Mouse (Mus musculus) 3134 (cell line): ENCODE data around the gene Hist2h3c2.
A peak's percentile ranks its signal among the peaks of the same experiment; 100 is the strongest.
"Not testable (repeated sequence)": the region's sequence is repeated elsewhere in the genome, so short reads cannot be mapped to it uniquely, and the experiment has no call there.

Experiments
- DNase-seq: peaks from one replicate; pipeline ENCODE4 v3.0.0-alpha.2; 2011; ENCODE audit warnings: low spot score; ENCODE audit not compliant: insufficient read length; ENCODE audit errors: extremely low read depth

The Hist2h3c2 gene

DNA sequence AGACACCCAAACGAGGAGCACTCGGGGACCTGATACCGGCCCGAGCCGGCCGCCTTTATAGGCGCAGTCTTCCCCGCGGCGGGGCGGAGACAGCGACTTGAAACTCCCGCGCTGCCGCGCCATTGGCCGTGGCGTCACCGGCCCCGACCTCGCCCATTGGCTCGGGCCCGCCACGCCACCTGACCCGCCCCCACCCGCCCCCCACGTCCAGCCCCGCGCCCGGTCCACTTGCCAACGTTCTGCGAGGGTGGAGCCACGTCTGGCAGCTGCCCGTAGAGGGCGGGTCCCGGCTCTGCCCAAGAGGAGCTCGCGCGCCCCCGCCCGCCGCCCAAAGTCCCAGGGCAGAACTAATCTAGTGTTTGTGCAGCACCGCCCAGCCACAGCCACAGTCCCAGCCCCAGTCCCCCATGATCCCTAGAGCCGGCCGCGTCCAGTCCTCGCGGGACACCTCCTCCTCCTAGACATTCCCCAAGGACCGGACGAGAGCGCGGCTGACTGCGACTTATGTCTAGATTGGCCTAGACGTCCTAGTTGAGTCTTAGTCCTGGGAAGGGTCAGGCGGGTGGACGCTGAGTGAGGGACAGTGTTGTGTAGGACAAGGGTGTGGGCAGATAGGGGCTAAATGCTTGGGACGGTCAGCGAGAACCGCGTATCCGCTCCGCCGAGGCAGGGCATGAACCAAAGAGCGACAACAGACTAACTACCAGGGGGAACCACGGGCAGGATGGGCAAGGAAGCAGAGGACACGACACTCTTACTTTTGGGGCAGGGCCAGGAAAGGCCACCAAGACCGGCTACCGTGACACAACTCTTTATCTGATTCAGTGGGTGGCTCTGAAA is at the start of gene Hist2h3c2:
Gene Hist2h3c2 (minus strand): TSS at position 174 of the 840 bp plus-strand sequence.
- DNase-seq: not testable (repeated sequence)

GRCm38 (mm10) chr3:96287334-96287733 is 48.4 kb upstream of the Hist2h3c2 start:
- DNase-seq: not testable (repeated sequence)

DNA sequence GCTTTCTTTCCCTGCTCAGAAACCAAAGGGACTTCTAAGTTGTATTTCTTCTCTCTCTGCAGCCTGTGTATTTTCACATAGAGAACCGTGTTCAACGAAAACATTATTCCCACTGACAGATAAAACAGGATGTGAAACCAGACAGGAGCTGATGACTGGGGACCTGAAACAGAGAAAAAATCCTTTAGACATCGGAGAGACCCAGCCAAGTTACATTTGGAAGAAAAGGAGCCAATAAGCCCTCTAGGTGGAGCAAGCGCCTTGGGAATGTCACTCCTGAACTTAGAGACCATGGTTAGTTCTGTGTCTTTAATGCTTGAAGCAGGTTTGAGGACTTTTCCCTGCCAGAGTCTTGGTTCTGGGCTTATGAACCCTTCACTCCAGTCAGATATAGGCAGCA is 45.5 kb upstream of the Hist2h3c2 start:
- no peak for DNase-seq

GRCm38 (mm10) chr3:96280660-96281059 is 41.7 kb upstream of the Hist2h3c2 start:
- no peak for DNase-seq

DNA sequence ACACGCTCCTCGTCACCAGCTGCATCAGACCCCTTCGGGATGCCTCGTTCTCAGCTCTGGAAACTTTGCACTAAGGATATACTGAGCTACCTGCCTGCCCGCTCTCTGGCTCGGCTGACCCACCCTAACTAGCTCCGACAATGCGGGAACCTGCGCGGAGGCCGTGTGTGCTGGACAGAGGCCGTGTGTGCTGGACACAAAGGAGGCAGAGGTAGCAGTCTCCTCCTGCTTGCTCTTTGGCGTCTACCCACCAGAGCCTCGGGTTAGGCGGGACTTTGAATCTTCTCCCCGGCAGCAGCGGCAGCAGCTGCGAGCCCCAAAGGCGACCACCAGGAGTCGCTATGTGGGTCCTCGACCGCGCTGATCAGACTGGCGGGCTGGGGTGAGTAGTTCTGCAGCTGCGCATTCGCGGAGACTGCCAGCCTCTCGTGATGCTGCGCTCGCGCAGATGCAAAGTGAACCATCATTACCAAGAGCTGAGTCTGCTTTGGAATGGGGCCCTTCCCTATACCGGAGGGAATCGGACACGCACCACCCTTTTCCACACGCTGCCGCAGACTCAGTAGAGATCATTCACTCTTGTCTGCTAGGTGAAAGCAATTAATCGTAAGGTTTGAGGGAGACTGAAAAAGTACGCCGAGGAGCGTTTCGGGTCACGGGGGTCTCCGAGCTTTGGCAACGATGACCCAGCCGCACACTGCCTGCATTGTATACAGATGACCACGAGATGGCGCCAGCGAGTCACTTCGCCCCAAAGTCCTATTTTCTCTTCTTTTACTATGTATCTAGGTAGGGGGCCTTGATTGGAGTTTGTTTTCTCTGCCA is 39.1 kb upstream of the Hist2h3c2 start:
- DNase-seq: peak; percentile 94

- DNase-seq: no peak
Observed at GRCm38 (mm10) chr3:96277428-96277799, 38.5 kb upstream of the Hist2h3c2 start.

- DNase-seq: peak; percentile 74
Observed at GRCm38 (mm10) chr3:96273591-96274465, 34.9 kb upstream of the Hist2h3c2 start.

DNA sequence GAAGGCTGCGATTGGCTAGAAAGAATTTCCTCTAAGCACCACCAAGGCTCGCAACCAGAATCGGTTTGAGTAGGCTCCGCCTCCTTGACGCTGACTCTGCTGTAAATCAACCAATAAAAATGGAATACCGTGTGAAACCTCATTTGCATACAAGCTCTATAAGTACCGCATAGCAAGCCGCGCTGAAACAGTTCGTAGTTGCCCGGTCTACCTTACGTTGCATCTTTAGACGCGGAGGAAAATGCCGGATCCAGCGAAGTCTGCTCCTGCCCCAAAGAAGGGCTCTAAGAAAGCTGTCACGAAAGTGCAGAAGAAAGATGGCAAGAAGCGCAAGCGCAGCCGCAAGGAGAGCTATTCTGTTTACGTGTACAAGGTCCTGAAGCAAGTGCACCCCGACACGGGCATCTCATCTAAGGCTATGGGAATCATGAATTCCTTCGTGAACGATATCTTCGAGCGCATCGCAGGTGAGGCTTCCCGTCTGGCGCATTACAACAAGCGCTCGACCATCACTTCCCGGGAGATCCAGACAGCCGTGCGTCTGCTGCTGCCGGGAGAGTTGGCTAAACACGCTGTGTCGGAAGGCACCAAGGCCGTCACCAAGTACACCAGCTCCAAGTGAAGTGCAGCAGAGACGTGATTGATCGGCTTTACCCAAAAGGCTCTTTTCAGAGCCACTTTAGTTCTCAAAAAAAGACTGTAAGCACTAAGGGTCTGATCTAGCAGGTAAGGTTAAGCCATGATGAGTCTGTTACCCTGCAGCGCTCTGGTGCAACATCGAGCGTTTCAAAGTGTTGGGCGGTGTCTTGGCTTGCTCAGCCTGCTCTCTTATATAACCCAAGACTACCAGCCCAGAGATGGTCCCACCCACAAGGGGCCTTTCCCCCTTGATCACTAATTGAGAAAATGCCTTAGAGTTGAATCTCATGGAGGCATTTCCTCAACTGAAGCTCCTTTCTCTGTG is 30.9 kb upstream of the Hist2h3c2 start, which contains the start of gene Hist2h2bb:
Gene Hist2h2bb (plus strand): TSS at position 242 of the 964 bp plus-strand sequence.
- DNase-seq: peak; percentile 90

DNA sequence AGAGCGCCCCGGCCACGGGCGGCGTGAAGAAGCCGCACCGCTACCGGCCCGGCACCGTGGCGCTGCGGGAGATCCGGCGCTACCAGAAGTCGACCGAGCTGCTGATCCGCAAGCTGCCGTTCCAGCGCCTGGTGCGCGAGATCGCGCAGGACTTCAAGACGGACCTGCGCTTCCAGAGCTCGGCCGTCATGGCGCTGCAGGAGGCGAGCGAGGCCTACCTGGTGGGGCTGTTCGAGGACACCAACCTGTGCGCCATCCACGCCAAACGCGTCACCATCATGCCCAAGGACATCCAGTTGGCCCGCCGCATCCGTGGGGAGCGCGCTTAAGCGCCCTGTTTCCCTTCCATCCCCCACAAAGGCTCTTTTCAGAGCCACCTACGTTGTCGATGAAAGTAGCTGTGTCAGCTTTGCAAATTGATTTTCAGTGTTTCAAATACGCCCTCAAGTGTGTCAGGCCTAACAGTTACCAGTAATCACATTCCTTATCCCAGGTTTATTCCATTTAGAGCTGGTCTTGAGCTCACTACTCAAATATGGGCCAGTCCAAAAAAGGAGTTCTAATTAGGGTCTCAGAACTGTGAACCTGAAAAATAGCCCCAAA is 29.9 kb upstream of the Hist2h3c2 start:
- DNase-seq: peak; percentile 85

- DNase-seq: peak; percentile 96
Observed at GRCm38 (mm10) chr3:96268051-96268775, 29.3 kb upstream of the Hist2h3c2 start, which contains the start of gene Hist2h3b. Hist2h3b (plus strand) TSS chr3:96268654.

- DNase-seq: peak; percentile 36
Observed at GRCm38 (mm10) chr3:96267541-96267940, 28.6 kb upstream of the Hist2h3c2 start.

DNA sequence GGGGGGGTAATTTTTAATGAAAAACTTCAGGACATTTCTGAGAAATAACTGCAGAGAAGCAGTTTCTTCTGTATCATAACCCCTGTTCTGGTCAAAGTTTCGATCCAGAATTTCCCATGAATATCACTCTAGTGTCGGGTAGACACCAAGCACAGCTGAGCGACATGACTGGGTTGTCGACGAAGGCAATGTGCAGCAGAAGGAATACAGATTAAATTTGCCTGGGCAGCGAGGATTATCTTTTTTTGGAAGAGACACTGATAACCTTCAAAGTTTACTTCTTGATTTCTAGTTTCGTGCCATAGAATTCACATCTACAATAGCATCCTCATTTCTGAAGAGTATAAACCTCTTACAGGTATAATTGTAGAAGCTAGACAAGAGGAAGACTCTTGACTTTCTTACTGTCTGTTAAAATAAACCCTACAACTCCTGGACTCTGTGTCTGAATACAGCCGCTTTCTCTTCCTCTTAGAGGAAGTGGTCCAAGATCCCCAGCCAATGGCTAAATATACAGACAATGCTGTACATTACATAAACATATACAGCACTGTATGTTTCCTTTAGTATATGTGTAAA is 27.3 kb upstream of the Hist2h3c2 start:
- DNase-seq: no peak

DNA sequence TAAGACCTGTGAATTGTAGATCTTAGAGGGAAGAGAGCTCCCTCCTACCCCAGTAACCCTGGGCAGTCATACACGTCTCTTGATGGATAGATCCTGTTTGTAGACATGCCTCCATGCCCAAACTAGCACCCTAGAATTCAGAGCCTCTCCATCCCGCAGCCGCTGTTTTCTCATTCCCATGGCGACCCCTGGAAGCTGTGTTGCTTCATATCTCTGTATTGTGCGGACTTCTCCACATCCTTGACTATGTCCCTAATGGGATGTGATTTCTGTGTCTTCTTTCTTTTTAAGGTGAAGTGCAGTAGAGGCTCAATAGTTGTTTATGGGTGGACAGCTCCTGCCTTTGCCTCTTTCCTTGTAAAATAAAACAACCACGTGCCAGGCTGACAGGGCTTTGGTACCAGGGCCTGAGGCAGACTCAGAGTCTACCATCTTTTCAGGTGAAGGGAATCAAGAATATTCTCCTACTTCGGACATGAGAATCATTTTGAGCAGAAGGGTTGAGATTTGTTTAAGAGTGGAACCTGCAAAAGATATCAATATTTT is 25.6 kb upstream of the Hist2h3c2 start:
- DNase-seq: peak; percentile 50

DNA sequence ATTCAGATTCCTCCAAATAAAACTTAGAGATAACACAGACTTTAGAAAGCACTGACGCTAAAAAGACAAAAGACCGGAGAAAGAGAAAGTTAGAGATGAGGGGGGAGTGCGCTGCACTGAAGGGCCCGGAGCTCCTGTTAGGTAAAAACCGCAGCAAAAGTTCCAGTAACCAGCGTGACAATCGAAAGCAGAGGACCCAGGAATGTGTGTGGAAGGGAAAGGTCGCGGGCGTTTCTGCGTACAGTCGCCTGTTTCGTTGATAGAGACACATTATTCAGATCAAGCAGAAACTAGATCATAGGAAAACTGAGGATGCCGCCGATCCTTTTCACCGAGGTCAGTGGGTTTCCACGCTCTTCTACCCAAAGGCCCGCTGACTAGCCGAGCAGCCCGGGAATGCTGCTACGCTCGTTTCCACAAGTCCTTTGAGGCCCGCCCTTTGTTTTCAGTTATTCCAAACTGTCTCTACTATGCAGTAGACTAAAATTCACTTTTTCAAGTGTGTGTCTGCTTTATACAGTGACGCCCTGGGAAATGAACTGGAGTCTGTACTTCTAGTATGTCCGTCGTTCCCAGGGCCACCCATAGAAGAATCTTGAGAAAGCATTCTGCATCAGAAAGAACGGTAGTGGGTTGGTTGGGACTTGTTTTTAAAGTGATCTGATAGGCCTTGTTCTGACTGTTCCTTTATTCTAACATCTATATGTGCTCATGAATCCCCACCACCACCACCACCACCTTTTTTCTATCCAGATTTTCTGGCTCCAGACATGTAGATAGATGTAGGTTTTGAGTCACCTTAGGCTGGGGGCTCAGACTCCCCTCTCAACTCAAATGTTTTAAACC is 24.9 kb upstream of the Hist2h3c2 start:
- DNase-seq: peak; percentile 65

GRCm38 (mm10) chr3:96262979-96263550 is 24.1 kb upstream of the Hist2h3c2 start, which contains the start of gene Hist2h4:
Hist2h4 (minus strand) TSS chr3:96263311.
- peak; percentile 98 for DNase-seq

DNA sequence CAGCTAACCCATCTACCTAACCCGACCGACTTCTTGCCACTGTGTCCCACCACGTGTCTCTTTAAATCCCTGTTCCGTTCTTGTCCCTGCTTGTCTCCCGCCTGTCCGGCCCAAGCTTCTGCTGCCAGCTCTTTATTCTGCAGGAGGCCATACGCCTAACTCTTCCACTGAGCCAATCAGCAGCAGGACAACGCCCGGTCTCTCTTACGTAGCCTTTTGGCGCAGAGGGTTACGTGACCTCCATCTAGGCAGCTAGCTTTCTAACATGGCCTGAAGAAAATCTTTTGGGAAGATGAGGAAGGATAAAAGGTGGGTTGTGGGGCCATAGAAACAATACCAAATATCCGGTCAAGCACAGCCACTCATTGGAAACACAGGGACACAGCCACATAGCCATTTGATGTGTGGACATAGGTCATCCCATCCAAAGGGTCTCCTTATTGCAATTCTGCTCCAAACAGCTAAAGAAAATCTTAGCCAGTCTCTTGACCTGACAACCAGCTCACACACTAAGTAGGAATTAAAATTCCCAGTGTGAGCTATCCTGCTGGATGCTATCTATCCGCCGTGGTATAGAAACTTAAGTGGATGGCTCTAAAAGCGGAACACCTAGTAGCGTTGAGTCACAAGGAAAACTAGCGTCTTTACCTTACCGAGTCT is 23.4 kb upstream of the Hist2h3c2 start:
- peak; percentile 84 for DNase-seq
